11 mouse cellular contexts compared by ENCODE assay signal in the genomic region with DNA sequence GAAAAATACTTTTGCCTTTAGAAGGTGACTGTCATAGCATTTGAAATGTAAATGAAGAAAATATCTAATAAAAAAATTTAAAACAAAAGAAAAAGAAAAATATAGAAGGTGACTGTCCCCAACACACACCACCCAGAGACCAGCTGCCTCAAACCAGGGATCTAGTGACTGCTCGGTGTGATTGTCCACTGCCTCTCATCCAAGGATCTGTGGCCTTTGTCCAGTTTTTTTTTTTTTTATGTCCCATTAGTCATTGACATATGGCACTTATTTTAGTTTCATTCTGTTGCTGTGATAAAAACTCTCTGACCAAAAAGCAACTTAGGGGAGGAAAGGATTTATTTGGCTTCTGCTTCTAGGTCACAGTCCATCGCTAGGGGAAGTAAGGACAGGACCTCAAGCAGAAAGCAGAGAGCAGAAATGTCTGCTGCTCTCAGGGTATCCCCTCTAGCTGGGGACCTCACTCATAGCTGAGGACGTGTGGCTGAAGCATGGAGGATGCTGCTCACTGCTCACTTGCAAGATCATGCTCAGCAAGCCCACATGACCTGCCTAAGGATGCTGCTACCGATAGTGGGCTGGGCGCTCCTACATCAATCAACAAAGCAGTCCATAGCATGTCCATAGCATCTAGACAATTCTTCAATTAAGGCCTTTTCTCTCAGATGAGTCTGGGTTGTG.
DNase-seq lines count a peak whose midpoint lies in the region.
"Had no signal": no experiment of that assay in that cellular context is flagged by ENCODE, and none has a peak within 500 bp of the region (broad histone marks: within the 10 kb centered on the region; RNA-seq: fewer than 3 reads in every experiment).

No protein-coding gene starts in this region.

- DNase-seq in cerebellum, adult 11-12 months = peak; percentile 50
- DNase-seq in cerebellum, postnatal 4 days (ENCODE audit: low spot score in 2 of 2) = no peak
- DNase-seq in cerebellum, adult 18-20 months = peak; percentile 45 to 59
- DNase-seq in cerebellum, adult 9-11 months = peak; percentile 64
- DNase-seq in yolk sac, embryonic 10.5 days (ENCODE audit: low spot score) = no peak
- no peak for DNase-seq in left cerebral cortex, postnatal 25 days (ENCODE audit: low spot score in 2 of 2)
- DNase-seq in layer of hippocampus, adult 11-12 months (ENCODE audit: low spot score) = no peak
- DNase-seq: adrenal gland, postnatal 10 days; embryo, embryonic 11 days; gastrocnemius, postnatal 10 days; heart, postnatal 36 days had no signal

- intact Hi-C loops in left cerebral cortex, postnatal 25 days (cut with DNase I) = no loop called here

Comparison
In these comparisons a context has a peak if more than half of its experiments do, and no peak if none do; other contexts are left out.
1. DNase-seq: peak in cerebellum, adult 11-12 months (single experiment), cerebellum, adult 18-20 months (2 of 2) and cerebellum, adult 9-11 months (single experiment); none in cerebellum, postnatal 4 days (0 of 2), yolk sac, embryonic 10.5 days (single experiment), left cerebral cortex, postnatal 25 days (0 of 2) and layer of hippocampus, adult 11-12 months (single experiment).